Mouse (Mus musculus) frontal cortex, postnatal 14 days (tissue): ENCODE measurements around the gene Trpt1.
"Not testable (repeated sequence)": the region's sequence is repeated elsewhere in the genome, so short reads cannot be mapped to it uniquely, and the experiment has no call there.

Source experiments
- DNase-seq, 2 experiments: peaks; one replicate each; pipeline ENCODE4 v3.0.0; 2022; ENCODE audit warnings: low spot score in 2 of 2

The Trpt1 gene

GRCm38 (mm10) chr19:6974211-6975205 lies 21.4 kb upstream of the Trpt1 start, which contains the start of gene Ppp1r14b:
Ppp1r14b (plus strand) TSS chr19:6974968.
- DNase-seq: peak; percentile 64 to 74

DNA sequence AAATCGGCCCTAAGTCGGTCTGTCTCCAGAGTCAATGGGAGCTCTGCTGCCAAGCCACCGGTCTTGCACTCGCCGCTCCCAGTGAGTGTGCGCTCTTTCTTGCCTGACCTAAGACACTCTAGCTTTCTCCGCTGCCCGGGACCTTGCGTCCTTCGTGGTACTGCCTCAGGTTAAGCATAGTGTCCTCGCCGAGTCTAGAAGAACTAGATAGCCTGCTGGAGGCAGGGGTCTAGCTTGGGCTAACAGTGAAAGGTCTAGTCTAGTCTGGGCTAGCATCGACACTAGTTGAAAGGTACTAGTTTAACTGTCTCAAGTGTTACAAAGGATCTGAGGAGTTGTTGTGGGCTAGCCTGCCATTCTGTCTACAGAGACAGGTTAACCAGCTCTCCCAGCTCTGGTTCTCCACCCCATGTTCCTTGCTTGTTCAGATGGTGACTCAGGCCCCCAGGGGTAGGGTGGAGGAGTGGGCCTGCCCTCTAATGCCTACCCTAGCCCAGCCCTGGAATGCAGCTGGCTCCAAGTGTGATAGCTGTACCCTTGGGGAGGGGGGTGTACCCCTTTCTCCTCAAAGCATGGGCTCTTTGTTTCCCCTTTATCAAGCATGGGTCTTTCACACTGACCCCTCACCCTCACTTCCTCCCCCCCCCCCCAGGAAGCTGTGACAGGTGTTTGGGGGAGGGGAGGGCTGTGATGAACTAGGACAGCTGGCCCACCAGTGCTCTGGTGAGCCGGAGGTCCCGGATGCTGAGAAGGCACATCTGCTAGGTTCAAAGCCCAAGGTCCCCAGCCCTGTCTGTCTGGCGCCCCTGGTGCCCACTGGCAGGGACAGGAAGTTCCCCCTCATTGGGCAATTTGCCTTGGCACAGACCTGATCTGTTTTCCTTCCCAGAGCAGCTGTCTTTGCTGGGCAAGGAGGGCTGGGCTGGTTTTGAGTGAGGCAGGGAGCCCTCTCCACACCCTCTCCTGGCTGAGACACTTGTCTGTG lies 20.1 kb upstream of the Trpt1 start, which contains the start of gene Plcb3:
Gene Plcb3, minus strand, starts transcription at position 934 of the 985 bp plus-strand sequence.
- peak; percentile 65 to 81 for DNase-seq

GRCm38 (mm10) chr19:6977759-6978638 lies 17.9 kb upstream of the Trpt1 start:
- DNase-seq: no peak

DNA sequence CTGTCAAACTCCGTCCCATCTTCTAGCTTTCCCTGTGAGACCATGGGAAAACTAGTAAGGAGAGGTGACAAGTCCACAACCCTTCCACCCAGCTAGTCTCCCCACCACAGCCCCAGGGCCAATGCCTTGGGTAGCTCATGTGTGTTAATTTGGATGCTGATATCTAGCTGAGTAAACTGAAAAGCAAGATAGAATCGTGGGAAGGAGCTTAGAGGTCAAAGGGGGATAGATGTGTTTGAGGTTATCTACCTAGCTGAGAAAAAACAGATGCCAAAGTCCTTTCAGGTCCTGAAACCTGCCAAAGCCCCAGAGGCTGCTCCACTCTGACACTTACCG lies 17.3 kb upstream of the Trpt1 start:
- no peak for DNase-seq

GRCm38 (mm10) chr19:6979001-6979479 lies 16.9 kb upstream of the Trpt1 start:
- DNase-seq: peak; percentile 57 to 60

- peak; percentile 99 for DNase-seq
Observed at GRCm38 (mm10) chr19:6979486-6980380, 16.2 kb upstream of the Trpt1 start.

DNA sequence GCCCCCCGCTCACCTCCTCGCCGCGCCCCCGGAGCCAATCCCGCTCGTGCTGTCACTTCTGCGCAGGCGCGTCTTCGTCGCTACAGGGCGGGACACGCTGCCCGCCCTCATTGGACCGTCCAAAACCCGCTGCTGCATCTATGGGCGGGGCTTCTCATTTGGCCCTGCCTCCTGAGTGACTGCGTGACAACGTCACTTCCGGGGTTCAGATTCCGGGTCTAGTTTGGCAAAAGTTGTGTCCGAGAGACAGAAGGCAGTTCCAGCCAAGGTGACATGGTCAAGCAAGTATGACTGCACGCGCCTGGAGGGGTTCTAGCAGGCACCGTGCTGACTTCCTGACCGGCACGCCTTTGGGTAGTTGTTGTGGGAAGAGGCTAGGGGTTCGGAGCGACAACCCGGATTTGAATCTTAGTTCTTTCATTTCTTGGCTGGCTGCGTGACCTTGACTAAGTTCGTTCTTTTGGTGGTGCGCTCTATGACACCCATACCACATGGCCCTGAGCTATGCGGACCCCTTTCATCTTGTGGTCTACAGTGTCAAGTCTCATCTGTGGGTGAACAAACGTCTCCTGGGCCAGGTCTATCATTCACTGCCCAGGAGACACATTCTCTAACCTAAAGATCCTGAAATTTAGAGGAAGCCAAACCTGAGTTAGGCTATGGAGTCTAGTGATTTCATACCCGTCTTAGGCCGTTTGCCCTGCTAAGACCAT lies 15.4 kb upstream of the Trpt1 start, which contains the start of gene Fkbp2:
Gene Fkbp2, minus strand, starts transcription at position 121 of the 713 bp plus-strand sequence.
- DNase-seq: peak; percentile 98

GRCm38 (mm10) chr19:6981465-6981864 lies 14.5 kb upstream of the Trpt1 start:
- DNase-seq: no peak

DNA sequence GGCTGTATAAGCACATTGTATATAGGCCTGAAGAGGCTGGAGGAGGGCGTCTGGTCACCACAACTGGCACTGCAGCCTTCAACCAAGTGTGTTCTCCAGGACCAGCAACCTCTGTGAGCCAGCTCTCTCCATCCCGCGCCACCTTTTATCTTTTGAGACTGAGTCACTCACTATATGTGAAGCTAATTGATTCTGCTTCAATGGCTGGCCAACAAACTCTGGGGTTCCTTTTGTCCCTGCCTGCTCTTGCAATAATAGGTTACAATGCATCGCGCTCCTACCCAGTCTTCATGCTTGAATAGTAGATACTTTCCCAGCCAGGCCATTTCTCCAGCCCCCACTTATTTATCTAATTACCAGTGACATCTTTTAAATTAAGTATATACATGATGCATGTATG lies 12.3 kb upstream of the Trpt1 start:
- DNase-seq: no peak

DNA sequence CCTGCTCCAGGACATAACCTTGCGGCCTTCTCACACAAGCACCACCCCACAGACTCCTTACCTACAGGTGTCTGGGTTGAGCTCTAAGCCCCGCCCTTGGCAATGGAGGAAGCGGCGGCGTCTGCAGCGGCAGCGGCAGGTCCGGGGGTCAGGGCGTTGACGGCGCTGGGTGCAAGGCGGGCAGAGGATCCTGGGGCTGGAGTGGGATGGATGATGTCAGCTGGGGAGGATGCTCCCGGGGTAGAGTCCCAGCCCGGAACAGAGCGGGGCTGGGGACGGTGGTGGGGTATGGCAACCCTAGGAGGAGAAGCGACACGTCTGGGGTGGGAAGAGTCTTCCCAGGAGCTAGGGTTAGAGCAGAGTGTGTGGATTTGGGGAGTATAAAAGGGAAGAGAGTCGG lies 10.6 kb upstream of the Trpt1 start:
- no peak for DNase-seq

- no peak for DNase-seq
Observed at GRCm38 (mm10) chr19:6985951-6986708, 9.8 kb upstream of the Trpt1 start.

DNA sequence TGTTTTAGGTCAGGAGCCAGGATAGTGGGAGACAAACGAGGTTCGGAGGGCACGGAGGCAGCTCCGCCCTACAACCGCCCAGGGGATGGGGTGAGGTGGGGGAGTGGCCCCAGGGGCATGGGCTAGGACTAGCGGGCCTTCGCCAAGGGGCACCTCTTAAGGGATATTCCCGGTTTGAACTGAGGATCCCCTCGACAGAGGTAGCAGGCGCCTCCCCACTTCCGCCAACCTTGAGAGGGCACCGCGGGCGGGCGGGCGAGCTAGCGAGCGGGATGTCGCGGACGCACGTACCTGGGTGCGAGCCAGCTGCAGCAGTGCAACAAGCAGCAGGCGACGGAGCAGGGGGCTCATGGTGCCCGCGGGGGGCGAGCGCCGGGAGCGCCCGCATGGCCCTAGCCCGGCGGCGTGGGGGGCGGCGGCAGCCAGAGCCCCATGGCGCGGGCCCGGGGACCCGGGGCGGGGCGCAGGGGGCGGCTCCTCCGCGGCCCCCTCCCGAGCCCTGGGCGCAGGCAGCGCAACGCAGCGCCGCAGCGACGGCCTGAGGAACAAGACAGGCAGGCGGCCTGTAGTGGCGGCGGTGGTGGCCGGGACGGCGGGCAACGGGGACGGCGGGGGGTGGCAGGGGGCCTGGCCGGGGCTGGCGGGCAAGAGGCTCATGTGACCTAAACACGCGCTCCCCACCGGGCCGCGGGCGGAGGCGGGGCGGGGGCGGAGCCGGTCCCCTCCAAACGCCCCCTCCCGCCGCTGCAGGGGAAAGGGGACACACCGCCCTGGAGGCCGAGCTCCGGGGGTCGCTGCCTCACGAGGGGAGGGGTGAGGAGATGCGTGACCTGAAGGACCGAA lies 8.6 kb upstream of the Trpt1 start, which contains the start of gene Vegfb:
Gene Vegfb, minus strand, starts transcription at position 591 of the 843 bp plus-strand sequence.
- peak in 1 of 2 experiments; percentile 51 for DNase-seq

DNA sequence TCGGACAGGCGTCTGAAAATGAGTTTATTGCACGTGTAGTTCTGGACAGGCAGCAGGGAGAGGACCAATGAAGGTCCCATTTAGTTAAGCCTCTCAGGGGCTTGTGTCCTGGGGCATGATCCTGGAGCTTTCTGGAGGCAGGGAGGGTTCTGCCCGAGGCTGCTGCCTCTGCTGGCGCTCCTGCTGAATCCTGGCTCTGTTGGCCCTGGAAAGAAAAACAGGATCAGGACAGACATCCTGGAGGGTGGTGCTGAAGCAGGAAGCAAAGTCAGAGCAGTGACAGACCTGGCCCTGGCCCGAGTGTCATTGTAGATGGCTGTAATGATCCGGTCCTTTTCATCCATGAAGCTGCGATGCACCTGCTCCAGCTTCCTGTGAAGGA lies 8.0 kb upstream of the Trpt1 start:
- DNase-seq: no peak

DNA sequence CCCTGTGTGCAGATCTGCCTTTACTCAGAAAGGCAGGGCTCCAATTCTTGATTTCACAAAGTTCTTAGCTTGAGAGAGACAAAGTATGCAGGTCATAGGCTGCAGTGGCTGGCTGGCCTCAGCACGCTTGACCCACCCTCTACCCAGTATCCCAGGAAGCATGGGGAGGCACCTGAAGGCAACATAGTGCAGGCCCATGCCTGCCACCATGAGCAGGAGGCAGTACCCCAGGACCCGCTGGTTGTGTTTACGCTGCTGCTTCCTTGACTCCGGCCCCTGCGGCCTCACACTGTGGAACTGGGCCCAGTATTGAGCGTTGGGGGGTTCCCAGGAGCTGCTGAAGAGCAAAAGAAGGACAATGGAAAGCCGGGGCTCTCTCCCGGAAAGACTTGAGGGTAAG lies 6.7 kb upstream of the Trpt1 start:
- no peak for DNase-seq

- DNase-seq: no peak
Observed at GRCm38 (mm10) chr19:6990712-6991111, 5.2 kb upstream of the Trpt1 start.

GRCm38 (mm10) chr19:6991166-6991565 lies 4.8 kb upstream of the Trpt1 start:
- not testable (repeated sequence) for DNase-seq
